Mouse (Mus musculus): Measurements from ENCODE around the gene Ptch2.

Ptch2 gene

GRCm38 (mm10) chr4:117104672-117105071, 8.8 kb downstream of the Ptch2 start:
- in situ Hi-C loops (cut with MboI, MseI) = no loop called here

- in situ Hi-C loops (cut with MboI, MseI) = no loop called here
Observed at GRCm38 (mm10) chr4:117105127-117105526, 9.3 kb downstream of the Ptch2 start.

- in situ Hi-C loops (cut with MboI, MseI) = no loop called here
Observed at GRCm38 (mm10) chr4:117107813-117108523, 12.1 kb downstream of the Ptch2 start.

GRCm38 (mm10) chr4:117108524-117108849, 12.6 kb downstream of the Ptch2 start:
- in situ Hi-C loops (cut with MboI, MseI) = no loop called here

- in situ Hi-C loops (cut with MboI, MseI) = no loop called here
Observed at GRCm38 (mm10) chr4:117109330-117109729, 13.5 kb downstream of the Ptch2 start.

- in situ Hi-C loops (cut with MboI, MseI) = no loop called here
Observed at GRCm38 (mm10) chr4:117110249-117110648, 14.4 kb downstream of the Ptch2 start.

- in situ Hi-C loops (cut with MboI, MseI) = no loop called here
Observed at GRCm38 (mm10) chr4:117110985-117111384, 15.1 kb downstream of the Ptch2 start.

- in situ Hi-C loops (cut with MboI, MseI) = no loop called here
Observed at GRCm38 (mm10) chr4:117113237-117113636, 17.4 kb downstream of the Ptch2 start.

GRCm38 (mm10) chr4:117115592-117115991, 19.7 kb downstream of the Ptch2 start:
- in situ Hi-C loops (cut with MboI, MseI) = no loop called here

- in situ Hi-C loops (cut with MboI, MseI) = no loop called here
Observed at GRCm38 (mm10) chr4:117117931-117118330, 22.1 kb downstream of the Ptch2 start.

- in situ Hi-C loops (cut with MboI, MseI) = no loop called here
Observed at GRCm38 (mm10) chr4:117119636-117120035, 23.8 kb downstream of the Ptch2 start.

- in situ Hi-C loops (cut with MboI, MseI) = no loop called here
Observed at GRCm38 (mm10) chr4:117120052-117120444, 24.2 kb downstream of the Ptch2 start.

- in situ Hi-C loops (cut with MboI, MseI) = no loop called here
Observed at GRCm38 (mm10) chr4:117120445-117121414, 24.9 kb downstream of the Ptch2 start.

GRCm38 (mm10) chr4:117122209-117122608, 26.3 kb downstream of the Ptch2 start:
- in situ Hi-C loops (cut with MboI, MseI) = no loop called here

- in situ Hi-C loops (cut with MboI, MseI) = no loop called here
Observed at GRCm38 (mm10) chr4:117123546-117124217, 27.8 kb downstream of the Ptch2 start.

GRCm38 (mm10) chr4:117124218-117124517, 28.3 kb downstream of the Ptch2 start:
- in situ Hi-C loops (cut with MboI, MseI) = no loop called here

GRCm38 (mm10) chr4:117124518-117125347, 28.9 kb downstream of the Ptch2 start:
- in situ Hi-C loops (cut with MboI, MseI) = loop anchor here (25.0 kb wide), 1 partner anchor 1287 kb away; the partner anchor contains the start of genes Mknk1 and Mob3c

- in situ Hi-C loops (cut with MboI, MseI) = loop anchor here (25.0 kb wide), 1 partner anchor 1288 kb away; the partner anchor contains the start of genes Mknk1 and Mob3c
Observed at GRCm38 (mm10) chr4:117125348-117125909, 29.6 kb downstream of the Ptch2 start, which contains the start of gene Btbd19. TSS of gene Btbd19 (minus strand) at chr4:117125725.

- in situ Hi-C loops (cut with MboI, MseI) = loop anchor here (25.0 kb wide), 1 partner anchor 1289 kb away; the partner anchor contains the start of genes Mknk1 and Mob3c
Observed at GRCm38 (mm10) chr4:117125910-117126674, 30.2 kb downstream of the Ptch2 start.

Data from T-helper 1 cell (primary cell).